Mouse (Mus musculus): ENCODE measurements around the gene Ttc8.

GRCm38 (mm10) chr12:98896761-98897160, 23.6 kb upstream of the Ttc8 start:
- TF ChIP-seq CTCF (IDR thresholded peaks at IDR 0.05) (no peak), EP300 (IDR thresholded peaks at IDR 0.05) (no peak)

All from lung, postnatal 0 days (tissue).